Mouse (Mus musculus): ENCODE data around the gene Ifnl3.
"Not testable (repeated sequence)": the region's sequence is repeated elsewhere in the genome, so short reads cannot be mapped to it uniquely, and the experiment has no call there.

Ifnl3 gene

GRCm38 (mm10) chr7:28522536-28522935 is at the start of gene Ifnl3:
Ifnl3 (plus strand) TSS chr7:28522836.
- DNase-seq, result not testable (repeated sequence)

DNA sequence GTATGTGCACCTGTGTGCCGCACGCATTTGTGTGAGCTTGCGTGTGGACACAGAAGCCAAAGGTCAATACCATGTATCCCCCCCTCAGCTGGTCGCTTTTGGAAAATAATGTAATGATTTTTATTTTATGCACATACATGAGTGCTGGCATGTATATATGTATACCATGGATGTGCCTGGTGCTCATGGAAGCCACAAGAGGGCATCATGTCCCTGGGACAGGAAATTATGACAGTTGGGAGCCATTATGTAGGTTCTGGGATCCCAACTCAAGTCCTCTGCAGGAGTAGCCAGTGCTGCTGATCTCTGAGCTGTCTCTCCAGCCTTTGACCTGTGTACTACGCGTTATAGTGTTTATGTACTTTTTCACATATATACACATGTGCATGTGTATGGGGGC is 46.4 kb upstream of the Ifnl3 start:
- DNase-seq, result no peak

DNA sequence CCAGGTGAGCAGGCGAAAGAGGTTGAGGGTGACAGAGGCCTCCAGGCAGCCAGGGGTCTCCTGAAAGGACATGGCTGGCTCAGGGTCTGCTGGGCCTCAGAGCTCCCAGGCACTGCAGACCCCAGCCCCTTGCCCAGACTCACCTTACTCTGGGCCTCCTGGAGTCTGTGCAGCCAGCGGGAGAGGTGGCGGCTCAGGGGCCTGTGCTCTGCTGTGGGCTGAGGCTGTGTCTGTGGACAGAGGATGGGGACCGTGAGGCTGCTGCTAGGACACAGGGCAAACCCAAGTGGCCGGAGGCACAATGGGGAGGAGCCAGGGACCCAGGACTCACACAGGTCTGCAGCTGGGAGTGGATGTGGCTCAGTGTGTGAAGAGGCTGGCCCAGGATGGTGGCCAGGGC is 45.3 kb upstream of the Ifnl3 start:
- no peak for DNase-seq

DNA sequence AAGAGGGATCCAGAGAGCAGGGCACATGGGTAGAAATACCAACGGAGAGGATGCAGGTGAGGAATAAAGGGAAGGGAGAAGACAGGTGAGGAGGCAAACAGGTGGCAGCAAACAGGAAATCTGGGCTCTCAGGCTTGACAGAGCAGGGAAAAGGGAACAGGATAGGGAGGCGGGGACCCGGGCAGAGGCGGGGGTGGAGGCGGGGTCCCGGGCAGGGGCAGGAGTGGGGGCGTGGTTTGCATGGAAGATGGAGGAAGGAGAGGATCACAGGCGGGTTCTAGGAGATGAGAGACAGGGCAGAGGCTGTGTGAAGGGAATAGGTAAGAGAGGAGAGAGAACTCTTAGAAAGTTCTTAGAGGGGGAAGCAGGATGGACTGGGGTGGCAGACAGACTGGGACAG is 43.8 kb upstream of the Ifnl3 start:
- DNase-seq, result peak; percentile 31

- no peak for DNase-seq
Observed at GRCm38 (mm10) chr7:28482854-28483253, 39.8 kb upstream of the Ifnl3 start.

DNA sequence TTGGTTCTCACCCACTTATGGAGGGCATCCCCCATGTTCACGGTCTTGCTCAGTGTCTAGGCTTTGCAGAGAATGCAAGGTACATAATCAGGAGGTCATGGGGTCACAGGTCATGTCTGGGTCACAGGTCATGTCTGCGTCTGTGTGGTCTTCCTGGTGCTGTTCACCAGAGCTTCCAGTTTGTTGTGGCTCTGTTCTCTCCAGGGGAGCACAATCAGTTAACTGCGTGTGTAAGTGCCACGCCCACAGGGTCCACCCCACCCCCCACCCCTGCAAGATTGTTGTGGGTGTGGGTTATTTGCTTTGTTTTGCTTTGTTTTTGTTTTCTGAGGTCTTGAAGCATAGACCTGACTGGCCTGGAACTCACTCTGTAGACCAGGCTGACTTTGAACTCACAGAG is 38.4 kb upstream of the Ifnl3 start:
- no peak for DNase-seq

DNA sequence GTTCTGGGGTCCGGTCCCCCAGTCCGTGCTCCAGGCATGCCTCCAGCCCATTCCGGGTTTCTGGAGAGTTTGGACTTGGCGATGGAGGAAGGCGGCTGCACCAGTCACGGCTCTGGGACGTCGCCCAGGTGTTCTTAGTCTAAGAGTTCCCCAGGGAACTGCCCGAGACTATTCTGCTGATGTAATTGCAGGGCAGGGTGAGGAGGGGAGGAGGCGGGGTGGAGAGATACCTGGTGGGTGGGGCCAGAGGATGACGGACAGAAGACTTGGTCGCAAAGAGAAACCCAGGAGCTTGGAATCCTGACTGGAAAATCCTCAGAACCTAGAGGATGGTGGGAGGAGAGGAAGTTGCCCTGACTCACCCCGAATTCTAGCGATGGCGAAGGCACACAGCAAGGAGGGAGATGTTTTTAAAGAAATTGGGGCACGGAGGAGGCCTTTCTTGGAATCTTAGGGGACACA is 34.6 kb upstream of the Ifnl3 start:
- peak; percentile 37 for DNase-seq

DNA sequence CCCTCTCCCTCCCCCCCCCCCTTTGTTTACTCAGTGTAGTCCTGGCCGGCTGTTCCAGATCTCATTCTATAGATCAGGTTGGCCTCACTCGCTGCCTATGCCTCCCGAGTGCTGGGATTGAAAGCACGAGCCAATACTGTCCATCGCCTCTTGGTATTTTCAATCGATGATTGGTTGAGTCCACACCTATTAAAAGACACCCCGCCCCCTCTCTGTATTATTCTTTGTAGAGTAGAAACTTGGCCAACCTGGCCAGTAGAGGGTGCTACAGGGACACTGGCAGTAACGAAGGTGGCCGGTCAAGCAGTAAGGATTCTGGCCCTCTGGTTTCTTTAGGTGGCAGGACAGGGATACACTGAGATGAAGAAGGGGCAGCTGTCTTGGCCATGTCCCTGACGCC is 32.2 kb upstream of the Ifnl3 start:
- peak; percentile 85 for DNase-seq

GRCm38 (mm10) chr7:28490903-28491302 is 31.7 kb upstream of the Ifnl3 start:
- no peak for DNase-seq

- no peak for DNase-seq
Observed at GRCm38 (mm10) chr7:28492310-28492709, 30.3 kb upstream of the Ifnl3 start.

GRCm38 (mm10) chr7:28495426-28495825 is 27.2 kb upstream of the Ifnl3 start:
- no peak for DNase-seq

- peak; percentile 11 for DNase-seq
Observed at GRCm38 (mm10) chr7:28505585-28505984, 17.1 kb upstream of the Ifnl3 start.

DNA sequence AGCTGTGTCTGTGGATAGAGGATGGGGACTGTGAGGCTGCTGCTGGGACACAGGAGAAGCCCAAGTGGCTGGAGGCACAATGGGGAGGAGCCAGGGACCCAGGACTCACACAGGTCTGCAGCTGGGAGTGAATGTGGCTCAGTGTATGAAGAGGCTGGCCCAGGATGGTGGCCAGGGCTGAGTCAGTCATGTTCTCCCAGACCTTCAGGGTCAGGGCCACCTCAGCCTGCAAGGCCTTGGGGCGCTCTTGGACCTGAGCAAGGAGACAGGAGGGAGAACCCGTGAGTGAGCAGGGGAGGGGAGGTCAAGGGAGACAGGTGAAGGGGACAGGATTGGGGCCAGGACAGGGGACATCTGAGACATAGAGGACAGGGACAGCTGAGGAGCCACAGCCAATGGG is 13.5 kb upstream of the Ifnl3 start:
- not testable (repeated sequence) for DNase-seq

GRCm38 (mm10) chr7:28510405-28510974 is 12.1 kb upstream of the Ifnl3 start, which contains the start of gene Ifnl2:
Ifnl2 (minus strand) TSS chr7:28510455.
- not testable (repeated sequence) for DNase-seq

DNA sequence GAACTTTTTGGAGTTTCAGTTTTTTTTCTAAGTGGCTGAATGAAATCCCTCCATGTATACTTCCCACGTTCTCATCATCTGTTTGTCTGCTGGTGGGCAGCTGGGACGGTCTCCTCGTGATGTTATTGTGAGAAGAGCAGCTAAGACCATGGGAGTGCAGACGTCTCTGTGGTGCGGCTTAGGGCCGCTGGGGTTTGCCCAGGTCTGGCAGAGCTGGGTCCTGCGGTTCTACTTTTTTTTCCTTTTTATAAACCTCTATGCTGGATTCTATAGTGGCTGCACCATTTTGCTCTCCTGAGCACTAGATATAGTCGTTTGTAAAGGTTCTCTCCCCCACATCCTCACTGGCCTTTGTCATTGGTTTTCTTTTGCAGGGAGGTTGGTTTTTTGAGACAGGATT is 11.2 kb upstream of the Ifnl3 start:
- DNase-seq, result no peak

DNA sequence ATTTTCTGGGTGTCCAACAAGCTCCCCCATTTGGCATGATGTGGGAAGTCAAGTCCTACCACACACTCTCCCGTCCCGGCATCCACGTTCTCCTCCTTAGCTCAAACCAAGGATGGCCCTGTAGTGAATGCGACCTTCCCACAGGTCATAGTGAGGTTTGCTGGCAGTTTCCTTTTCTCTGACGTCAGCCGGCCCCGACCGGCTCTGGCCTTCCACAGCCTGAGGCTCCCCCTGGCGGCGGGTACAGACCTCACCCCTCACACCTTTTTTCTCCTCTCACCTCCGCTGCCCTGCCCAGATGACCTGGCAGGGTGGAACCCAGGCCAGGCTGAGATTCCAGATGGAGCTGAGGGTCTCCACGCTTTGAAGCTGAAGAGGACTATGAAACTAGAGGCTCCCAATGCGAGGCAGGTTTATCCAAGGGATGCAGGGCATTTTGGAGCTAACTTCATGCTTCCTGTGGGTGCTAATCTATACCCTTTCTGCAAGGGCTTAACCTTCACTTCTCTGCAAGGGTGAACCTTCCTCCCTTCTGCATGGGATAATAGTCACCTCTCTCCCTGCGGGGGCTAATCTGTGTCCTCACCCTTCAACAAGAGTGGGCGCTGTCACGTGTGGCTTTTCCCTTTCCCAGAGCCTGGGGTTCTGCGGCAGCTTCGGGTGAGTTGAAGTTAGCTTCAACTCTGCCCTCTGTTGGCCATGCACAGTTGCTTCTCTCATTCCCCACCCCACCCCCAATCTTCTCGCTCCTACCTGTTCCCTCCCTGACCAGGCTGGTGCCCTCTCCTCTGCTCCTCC is 5.5 kb downstream of the Ifnl3 start:
- peak; percentile 85 for DNase-seq

DNA sequence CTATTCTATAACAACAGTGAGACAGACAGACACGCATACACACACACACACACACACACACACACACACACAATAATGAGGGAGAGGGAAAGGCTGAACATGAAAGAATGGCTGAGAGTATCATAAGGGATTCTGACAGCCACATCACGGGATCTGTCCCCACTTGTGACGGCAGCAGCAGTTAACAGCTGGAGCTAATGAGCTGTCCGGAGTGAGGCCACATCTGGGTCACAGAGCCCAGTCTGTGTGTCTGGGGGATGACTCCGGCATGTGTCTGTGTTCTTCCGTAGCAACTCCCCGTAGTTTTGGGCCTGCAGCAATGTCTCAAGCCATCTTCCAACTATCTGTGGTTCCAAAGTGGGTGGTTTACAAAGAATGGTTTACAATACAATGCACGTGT is 9.4 kb downstream of the Ifnl3 start:
- peak; percentile 14 for DNase-seq

- DNase-seq, result not testable (repeated sequence)
Observed at GRCm38 (mm10) chr7:28538886-28539285, 16.2 kb downstream of the Ifnl3 start.

DNA sequence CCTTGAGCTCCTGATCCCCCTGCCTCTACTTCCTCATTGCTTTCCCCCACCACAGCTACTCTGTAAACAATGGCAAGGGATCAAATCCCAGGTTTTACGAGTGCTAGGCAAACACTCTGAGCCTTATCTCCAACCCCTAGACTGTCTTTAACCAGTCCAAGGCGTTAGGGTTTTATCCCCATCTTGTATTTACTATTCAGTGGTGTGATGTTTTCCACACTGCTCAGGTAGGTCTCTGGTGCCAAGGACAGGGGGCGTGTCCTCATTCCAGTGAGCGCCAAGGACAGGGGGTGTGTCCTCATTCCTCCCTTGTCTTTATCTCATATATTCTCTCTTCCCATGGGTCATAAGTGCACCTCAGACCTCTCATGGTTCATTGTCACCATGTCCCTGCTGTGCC is 17.9 kb downstream of the Ifnl3 start, which contains the start of gene Sycn:
Gene Sycn, plus strand, starts transcription at position 360 of the 400 bp plus-strand sequence.
- no peak for DNase-seq

- peak; percentile 58 for DNase-seq
Observed at GRCm38 (mm10) chr7:28544051-28544601, 21.5 kb downstream of the Ifnl3 start.

DNA sequence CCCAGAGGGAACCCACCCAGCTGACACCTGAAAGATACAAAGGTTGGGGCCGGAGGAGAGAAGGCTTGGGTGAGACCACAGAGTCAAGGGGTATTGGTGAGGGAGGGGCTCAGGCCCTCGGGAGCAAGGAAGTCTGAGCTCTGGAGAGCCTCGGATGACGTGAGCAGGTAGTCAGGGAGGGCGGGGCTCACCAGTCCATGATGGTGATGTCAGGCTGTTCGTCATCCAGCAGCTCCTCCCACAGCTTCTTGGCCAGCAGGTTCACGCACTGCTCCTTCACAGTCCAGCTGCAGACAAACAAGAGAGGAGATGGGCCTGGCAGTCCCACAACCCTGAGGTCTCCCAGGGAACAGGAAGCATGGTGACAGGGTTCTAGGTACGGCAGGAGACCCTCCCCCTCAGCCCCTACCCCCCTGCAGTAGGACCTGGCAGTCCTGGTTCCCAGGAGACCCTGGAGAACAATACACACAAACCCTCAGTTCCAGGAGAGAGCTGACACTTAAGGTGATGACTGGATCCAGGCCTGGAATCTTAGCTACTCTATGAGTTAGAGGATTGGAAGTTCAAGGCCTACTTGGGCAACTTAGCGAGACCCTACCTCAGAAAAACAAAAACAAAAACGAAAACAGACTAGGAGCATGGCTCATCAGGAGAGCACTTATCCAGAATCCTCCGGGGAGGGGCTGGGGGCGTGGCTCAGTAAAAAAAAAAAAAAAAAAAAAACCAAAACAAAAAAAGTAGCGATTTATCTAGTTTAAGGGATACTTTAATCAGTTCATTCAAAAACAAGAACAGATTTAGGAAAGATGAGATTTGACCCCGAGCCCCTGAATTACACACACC is 22.6 kb downstream of the Ifnl3 start:
- DNase-seq, result peak; percentile 51

DNA sequence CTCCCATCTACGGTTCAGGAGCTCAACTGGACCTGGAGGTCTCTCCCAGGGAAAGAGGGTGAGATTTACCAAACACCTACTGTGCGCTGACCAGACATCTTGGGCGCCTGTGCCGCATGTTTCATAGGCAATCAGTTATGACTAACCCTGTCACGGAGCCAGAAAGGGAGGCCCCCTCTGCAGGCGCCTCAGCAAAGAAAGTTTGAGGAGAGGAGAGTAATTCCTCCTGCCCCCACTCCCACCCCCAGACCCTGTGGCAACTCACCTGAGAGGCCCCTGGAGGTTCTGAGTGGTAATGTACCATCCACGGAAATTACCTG is 23.2 kb downstream of the Ifnl3 start:
- DNase-seq, result no peak

- no peak for DNase-seq
Observed at GRCm38 (mm10) chr7:28546649-28547048, 24.0 kb downstream of the Ifnl3 start.

Data from kidney, postnatal 14 days (tissue).